Mouse (Mus musculus) adrenal gland, adult 8-10 months (tissue): ENCODE data around the gene Mx1. TPM values are rescaled to one million over a fixed set of nuclear protein-coding genes. Genes with fewer than 3 reads are reported as not detected.

Experiments
- DNase-seq: peaks from one replicate; pipeline ENCODE4 v3.0.0; 2022
- total RNA-seq, 4 experiments: library from RNA; stranded (reverse); gene quantifications; 2 replicates each; pipeline ENCODE4 v1.2.4; 2022

Gene Mx1
- total RNA-seq, 4 experiments from 2014 or later = 2.6 to 5.0 (median 3.2) TPM

GRCm38 (mm10) chr16:97443670-97444263 lies 18.9 kb downstream of the Mx1 start:
- peak; percentile 16 for DNase-seq

DNA sequence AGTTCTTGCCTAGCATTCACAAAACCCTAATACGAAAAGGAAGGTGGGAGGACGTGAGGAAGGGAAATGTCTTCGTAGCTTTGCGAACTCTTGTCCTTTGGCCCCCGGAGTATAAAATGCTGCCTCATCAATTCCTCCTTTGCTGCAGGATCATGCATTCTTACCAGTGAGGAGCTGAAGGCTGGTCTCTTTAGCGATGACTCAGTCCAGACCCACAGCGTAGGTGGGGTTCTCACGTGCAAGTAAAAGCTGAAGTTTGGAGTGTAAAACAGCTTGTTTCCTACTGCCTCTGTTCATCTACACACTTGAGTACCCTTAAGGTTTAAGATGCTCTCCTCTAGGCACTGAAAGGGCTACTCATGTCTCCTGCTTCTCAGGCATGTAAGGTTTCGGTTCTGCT lies 20.7 kb downstream of the Mx1 start:
- DNase-seq = no peak

DNA sequence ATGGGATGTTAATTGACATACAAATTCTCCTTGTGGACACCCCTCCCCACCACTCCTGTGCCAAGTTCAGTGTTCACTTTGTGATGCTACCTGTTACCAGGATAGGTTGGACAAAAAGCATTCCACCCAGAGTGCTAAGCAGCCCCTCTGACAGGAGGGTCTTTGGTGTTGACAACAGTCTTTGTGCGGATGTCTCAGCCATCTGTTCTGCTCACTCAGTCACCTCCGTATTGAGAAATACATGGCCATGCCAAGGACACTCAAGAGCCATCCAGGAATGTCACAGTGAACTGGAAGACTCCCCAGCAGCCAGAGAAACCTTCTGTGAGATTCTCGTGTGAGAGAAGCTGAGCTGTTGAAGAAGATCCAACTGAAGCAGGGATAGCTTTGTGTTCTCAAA lies 24.5 kb downstream of the Mx1 start:
- DNase-seq = no peak

DNA sequence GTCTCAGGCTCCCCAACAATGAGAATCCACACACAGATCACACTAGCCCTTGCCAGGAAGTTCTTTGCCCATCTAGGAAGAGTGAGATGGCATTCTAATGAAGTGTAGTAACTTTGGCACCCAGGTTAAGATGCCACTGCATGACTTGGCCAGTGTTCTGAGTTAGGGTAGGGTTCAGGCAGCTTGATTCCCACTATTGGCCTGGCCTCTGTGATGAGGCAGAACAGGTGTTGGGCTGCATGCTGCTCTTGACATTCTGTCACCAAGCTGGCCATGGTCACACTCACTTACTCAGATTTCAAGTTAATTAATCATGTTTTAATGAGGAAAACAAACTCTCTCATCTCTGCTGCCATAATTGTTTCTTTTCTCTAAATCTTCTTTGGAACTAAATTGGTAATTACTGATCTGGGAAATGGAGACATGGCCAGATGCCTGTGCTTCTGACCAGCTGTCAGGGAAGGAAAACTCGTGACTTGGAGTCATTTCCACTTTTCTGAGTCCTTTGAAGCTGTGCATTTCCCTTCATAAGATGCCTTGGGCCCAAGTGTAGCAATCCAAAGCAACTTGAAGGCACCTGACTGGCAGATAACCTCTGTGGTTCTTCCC lies 25.2 kb downstream of the Mx1 start:
- DNase-seq = no peak

DNA sequence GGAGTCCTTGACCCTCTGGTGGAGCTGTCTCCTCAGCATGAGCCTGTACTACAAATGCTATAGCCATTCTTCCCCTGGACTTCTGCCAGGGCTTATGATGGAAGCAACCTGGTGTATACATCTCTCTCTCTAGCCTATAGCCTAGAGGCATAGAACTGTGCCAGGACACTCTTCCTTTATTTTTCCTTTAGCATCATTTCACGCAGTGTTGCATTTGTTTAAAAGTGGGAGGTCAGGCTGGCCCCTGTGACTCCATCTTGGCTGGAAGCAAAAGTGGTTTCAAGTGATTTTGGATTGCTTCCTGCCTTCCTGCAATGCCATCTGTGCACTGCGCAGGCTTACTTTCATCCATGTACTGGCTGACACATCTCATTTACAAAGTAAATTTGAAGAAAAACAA lies 28.5 kb downstream of the Mx1 start:
- DNase-seq = no peak

DNA sequence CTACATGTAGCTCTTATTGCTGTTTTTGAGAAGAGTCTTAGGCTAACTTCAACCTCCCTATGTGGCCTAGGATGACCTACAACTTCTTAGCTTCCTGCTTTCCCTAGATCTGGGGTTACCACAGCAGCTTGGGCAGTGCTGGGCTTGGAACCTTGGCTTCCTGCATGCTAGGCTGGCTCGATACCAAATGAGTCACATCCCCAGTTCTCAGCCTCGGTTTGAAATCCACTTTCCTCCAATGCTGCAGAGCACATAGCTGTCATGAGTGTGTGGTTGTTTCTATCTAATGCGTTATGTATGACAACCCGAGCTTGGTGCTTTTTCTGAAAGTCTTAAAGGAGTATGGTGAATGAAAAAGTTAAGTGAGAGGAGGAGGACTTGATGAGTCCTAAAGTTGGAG lies 31.4 kb downstream of the Mx1 start:
- peak; percentile 60 for DNase-seq

GRCm38 (mm10) chr16:97430091-97430490 lies 32.6 kb downstream of the Mx1 start:
- DNase-seq = no peak

DNA sequence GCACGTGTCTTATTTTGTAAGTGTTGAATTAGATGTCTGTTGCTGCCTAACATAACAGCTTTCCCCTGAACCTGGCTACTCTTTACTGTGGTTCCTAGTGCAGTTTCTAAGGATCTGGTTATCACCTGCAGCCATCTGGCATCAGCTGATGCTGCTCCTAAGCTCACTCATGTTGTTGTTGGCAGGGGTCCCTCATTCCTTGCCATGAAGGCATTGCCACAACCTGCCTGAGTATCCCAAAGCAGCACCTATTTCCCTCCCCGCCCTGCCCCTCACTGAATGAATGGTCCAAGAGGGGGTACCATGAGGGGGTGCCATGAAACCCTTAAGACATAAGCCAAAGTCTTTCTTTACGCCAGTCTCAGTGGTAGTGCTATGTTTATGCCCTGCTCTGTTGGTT lies 34.7 kb downstream of the Mx1 start:
- no peak for DNase-seq

DNA sequence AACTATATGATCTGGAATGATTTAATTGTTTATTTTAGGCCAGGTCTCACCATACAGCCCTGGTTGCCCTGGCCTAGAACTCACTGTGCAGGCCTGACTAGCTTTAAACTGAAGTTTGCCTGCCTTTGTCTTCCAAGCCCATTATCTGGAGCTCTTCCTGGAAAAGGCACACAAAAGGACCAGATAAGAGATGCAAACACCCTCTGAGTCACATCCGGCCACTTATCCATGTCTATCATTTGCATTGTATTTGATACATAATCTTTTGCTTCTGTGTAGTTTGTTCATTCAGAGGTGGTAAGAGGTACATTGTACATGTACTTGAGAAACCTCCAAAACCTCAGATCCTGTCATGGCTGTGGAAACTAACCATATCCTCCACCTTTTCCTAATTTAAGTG lies 39.1 kb downstream of the Mx1 start:
- DNase-seq = no peak

DNA sequence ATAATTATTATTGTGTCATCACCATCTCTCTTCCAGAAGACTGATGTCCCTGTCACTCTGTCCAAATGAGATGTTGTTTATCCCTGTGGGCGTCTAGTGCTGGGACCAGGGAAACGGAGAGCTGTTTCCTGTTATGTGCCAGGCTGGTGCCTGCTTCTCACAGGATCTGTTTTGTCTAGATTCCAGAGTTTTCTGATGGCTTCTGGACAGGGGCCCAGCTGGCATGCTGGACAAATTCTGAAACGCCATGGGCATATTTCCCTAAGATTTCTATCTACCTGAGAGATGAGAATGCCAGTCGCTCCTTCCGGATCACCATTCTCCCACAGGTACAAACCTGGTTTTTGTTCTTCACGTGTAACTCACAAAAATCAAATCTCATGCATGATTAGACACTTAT lies 41.0 kb downstream of the Mx1 start:
- no peak for DNase-seq

GRCm38 (mm10) chr16:97418749-97419453 lies 43.8 kb downstream of the Mx1 start:
- no peak for DNase-seq

- peak; percentile 13 for DNase-seq
Measured at GRCm38 (mm10) chr16:97417896-97418542, 44.7 kb downstream of the Mx1 start.

GRCm38 (mm10) chr16:97405476-97406012 lies 57.2 kb downstream of the Mx1 start:
- no peak for DNase-seq

GRCm38 (mm10) chr16:97402213-97402785 lies 60.4 kb downstream of the Mx1 start:
- DNase-seq = no peak

DNA sequence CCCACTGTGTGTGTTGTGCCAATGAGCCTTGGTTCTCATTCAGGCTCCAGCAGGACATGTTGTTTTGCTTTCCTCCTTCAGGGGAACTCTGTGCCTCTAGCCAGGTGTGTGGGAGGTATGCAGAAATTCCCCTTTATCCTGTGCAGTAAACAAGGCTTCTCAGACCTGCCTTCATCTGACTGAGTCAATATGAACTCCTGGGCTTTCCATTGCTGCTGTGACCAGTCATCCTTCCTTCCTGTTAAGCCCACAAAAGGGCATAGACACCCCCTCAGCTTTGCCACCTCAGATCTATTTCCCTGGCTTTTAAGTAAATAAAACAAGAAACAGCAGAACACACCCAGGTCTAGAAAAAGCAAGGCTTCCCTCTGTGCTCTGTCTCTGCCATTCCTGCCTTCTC lies 61.0 kb downstream of the Mx1 start:
- DNase-seq = no peak

GRCm38 (mm10) chr16:97399991-97400390 lies 62.7 kb downstream of the Mx1 start:
- DNase-seq = no peak

DNA sequence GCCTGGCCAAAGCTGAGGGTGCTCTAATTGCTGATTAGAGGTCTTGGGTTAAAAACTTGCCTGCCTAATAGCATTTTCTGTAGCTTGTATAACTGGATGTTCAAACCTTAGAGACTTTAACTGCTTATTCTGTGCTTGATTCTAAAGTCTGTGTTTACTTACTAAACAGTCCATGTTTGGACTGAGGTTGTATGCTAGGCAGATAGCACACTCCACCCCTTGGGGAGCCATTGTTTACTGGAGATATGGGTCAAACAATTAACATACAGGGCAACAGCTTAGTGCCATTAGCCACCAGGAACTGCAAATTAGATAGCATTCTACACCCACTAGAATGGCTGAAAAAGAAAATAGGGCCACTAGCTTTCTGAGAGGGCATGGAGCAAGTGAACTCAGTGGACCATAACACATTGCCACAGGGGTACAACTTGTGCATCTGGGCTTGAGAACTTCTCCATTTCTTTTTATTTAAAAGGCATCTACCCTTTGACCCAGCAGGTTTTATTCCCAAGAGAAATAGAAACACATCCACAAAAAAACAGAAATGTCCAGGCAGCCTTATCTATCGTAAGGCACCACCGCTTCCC lies 64.7 kb downstream of the Mx1 start:
- DNase-seq = no peak

Other genes starting within 250 kb of the Mx1 start
- gene Bace2, start 106.2 kb downstream of the Mx1 start, total RNA-seq = 10 to 100 TPM; 19.9 to 49.8 (median 23.4) TPM
- not detected for gene Fam3b, start 51.9 kb upstream of the Mx1 start, total RNA-seq
- under 1 TPM in 2 of 4 experiments, not detected in 2; 0.07 to 0.09 TPM for gene Tmprss2, start 148.3 kb upstream of the Mx1 start, total RNA-seq